Mouse (Mus musculus) testis, postnatal 14 days (tissue): Measurements from ENCODE around the gene Ube2v1.

Source experiments
- DNase-seq: peaks from one replicate; pipeline ENCODE4 v3.0.0; 2021; ENCODE audit warnings: low spot score

Ube2v1 gene

DNA sequence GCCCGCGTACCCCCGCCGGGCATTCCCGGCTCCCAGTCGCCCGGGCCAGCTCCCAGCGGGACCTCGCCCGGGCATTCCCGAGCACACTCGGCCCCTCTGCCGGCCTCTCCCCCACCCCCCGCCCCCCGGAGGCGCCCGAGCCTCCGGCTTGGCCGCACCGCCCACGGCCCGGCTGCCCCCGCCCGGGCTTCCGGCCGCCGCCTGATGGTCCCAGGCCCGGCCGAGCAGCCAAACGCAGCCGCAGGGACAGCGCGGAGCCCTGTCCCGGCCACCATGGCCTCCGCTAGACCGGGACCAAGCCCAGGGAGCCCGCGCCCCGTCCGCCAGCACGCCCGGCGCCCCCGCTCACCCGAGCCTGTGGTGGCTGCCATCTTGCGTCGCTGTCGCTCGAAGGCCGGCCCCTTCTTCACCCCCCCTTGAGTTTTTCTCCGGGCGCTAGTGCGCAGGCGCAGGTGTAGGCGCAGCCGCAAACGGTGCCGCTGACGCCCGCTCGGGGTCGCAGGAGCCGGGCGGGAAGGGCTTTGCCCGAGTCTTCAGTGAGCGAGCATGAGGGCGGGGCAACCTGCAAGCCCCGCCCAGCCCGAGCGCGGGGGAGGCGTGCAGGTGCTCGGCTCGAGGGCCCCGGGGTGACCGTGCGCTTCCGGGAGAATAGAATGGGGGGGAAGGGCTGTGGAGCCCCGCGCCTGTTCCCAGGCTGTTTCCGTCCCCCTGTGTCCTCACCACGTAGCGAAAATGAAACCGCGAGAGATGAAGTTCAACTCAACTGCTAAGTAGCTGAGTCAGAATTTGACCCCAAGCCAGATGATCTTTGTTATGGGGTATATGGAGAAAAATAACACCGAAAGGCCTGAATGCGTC, at the start of gene Ube2v1:
TSS of gene Ube2v1 (minus strand) at position 505 of the 858 bp plus-strand sequence.
- DNase-seq, result peak; percentile 96

DNA sequence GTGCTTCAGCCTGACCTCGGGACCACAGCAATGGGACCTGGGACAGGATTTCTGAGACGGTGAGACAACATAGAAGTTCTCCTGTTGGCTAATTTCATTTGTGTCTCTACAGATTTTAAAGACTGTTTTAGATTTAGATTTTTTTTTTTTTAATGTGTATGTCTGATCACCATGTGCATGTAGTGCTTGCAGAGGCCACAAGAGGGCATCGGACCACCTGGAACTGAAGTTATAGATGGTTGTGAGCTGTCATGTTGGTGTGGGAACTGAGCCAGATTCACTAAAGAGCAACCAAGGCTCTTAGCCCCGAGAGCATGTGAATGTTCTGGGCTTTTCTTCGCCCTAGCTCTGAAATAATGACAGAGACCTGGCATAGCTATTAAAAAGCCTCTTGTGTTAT, 48.8 kb upstream of the Ube2v1 start:
- DNase-seq, result no peak

DNA sequence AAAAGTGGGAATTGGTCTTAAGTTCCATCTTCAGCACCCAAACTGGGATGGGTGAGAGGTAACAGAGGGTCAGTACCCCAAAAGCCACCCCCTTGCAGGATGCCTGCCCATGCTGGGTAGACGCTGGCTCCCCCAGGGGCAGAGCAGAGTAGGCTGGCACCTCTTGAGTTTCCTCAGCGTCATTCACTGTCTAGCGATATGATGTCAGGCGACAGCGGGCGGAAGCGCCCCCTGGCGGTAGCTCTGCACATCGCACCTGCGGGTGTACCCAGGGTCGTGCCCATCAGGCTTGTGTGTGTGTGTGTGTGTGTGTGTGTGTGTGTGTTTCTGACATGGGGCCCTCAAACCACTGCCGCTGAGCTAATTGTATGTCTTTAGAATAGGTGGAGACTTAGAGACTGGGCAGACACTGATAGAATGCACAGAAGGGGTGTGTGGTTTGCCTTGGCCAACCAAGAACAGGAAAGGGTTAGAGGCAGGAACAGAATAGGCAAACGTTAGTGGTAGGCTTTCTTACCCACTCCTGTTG, 48.1 kb upstream of the Ube2v1 start:
- peak; percentile 77 for DNase-seq

DNA sequence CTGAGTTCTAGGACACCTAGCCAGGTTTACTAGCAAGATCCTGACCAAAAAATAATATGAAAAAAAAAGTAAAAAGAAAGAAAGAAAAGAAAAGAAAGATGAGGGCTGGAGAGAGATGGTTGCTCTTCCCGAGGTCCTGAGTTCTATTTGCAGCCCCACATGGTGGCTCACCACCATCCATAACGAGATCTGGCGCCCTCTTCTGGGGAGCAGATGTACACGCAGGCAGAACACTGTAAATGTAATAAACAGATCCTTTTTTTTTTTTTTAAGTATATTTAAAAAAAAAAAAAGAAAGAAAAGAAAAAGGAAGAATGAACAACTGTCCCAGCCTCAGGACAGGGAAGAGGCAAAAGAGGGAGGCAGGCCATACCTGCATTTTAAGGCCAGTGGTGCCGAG, 46.7 kb upstream of the Ube2v1 start:
- DNase-seq, result no peak

DNA sequence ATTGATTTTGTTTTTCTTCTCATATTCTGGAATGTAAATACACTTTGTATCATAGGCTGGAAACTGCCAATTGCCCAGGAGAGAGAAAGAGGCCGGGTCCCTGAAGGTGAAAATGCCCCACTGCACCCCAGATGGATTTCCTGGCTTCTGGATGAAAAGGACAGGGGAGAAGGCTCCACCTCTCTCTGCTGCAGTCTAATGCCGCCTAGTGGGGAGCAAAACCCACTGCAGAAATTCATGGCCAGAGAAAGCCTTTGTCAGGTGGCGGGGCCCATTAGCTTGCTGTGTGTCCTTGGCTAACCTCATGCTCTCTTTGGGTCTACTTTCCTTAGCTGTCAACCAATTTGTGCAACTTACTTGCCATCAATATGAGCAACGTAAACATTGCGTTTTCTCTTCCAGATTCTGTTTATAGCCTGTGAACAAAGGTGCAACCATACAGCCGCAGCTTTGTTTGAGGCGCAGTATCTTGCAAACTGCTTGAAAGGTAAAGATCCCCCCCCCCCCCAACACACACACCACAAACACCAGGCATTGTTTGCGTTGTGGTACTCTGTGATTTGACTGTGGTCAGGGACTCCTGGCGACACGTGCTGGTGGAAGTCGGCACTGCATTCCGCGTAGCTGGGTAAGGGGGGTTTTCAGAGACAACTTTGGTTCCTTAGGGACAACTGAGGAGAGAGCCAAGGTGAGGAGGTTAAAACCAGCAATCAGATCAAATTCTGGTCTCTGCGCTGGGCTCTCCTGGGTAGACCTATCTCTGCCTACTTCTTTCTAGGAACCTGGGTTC, 43.4 kb upstream of the Ube2v1 start:
- DNase-seq, result no peak

DNA sequence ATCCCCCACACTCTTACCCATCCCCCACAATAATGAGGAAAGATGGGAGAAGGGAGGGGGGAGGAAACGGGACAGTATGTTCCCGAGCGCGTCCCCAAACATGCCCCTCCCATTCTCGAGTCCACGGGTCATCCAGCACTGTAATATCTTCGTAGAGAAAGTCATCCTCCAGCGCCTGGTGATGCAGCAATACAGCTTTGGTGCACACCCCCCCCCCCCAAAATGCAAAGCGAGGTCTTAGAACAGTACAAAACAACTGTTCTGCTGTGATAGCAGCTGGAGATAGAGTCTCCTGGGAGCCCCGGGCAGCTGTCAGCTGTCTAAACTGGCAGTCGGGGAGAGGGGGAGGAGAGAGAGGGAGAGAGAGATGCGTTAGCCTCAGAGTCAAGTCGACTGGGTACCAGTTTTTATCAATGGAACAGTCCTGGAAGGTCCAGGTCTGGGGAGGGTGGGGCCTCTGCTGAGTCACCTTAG, 40.4 kb upstream of the Ube2v1 start:
- no peak for DNase-seq

DNA sequence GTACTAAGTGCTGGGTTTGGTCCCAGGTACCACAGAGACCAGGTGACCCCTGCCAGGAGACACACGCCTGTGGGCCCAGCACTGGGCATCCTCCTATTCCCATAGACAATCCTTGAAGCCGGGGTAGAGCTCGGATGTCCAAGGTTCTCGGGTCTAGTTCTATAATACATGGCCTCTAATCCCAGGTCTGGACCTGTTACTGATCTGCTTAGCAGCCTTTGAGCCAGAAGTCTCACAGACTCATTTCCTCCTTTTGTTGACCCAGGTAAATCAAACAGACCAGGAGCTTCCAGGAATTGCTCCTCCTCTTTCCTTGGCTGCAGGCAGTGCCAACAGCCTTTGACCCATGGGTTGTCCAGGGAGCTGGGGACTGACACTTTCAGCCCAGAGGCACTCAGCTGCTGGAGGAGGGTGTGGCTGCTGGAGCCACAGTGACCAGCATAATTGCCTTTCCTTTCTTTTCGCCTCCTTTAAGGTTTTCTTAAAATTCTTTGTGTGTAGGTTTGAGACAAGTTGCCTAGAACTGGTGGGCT, 39.3 kb upstream of the Ube2v1 start:
- no peak for DNase-seq

DNA sequence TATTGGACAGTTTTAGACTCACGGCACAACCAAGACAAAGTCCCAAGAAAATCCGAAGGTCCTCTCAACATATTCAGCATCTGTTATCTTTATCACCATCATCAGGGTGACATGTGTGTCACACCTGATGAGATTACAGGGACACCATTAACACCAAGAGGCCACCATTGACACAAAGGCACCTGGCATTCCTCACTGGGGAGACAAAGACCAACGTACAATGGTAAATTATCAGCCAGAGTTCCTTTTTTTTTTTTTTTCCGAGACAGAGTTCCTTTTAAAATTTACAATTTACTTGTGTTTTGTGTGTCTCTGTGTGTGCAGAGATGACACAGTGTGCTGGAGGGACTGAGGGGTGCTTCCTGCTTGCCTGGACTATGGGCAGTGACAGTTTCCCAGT, 37.5 kb upstream of the Ube2v1 start:
- DNase-seq, result no peak

DNA sequence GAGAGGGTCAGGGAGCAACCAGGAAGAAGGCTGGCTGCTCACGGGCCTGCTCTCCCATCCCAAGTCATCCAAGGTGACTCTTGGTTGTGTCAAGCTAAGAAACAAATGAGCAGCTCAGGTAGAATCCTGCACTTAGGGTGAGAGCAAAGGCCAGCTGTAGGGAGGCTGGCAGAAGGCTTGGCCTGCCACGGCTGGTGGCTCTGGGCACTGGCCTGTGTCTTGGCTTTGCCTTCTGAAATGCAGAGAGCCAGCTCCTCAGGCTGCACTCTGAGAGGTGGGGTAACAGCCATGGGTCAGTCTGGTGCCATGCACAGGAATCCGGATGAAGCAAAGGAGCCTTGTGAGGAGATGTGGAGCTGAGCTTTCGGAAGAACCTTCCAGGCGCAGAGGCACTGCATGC, 36.5 kb upstream of the Ube2v1 start:
- DNase-seq, result no peak

DNA sequence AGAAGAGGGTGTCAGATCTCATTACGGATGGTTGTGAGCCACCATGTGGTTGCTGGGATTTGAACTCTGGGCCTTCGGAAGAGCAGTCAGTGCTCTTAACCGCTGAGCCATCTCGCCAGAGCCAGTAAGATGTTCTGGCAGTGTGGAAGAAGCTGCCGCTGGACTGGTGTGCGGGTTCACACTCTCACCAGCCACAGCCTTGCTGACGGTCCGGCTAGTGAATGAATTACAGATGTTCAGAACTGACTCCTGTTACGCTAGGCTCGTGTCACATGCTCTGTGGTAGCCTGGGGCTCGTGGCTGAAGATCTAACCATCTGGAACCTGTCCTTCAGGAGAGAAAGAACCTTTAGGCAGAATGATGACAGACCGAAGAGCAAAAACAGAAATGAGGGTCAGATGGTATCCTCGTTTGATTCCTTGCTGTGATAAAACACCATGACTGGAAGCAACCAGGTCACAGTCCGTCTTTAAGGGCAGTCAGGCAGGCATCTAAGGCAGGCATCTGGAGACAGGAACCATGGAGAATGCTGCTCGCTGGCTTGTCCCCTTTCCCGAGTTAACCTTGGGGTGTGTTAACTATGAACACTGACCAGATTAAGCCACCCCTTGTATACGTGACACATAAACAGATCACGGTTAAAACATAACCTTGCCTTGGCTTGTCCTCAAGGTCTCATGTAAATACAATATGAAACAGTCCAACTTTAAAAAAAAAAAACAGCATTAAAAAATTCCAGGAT, 34.2 kb upstream of the Ube2v1 start:
- DNase-seq, result no peak

DNA sequence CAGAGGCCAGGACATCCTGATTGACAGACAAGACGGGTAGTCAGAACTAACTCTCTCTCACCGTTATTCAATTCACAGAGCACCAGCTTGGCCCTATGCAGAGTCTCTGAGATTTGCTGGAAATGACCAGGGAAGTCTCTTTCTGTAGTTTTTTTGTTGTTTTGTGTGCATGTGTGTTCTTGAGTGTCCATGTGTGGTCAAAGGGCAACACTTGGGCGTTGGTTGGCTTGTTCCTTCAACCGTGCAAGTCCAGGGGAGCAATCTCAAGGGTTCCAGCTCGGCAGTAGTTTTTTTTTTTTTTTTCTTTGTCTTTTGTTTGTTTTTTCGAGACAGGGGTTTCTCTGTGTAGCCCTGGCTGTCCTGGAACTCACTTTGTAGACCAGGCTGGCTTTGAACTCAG, 30.8 kb upstream of the Ube2v1 start:
- no peak for DNase-seq

DNA sequence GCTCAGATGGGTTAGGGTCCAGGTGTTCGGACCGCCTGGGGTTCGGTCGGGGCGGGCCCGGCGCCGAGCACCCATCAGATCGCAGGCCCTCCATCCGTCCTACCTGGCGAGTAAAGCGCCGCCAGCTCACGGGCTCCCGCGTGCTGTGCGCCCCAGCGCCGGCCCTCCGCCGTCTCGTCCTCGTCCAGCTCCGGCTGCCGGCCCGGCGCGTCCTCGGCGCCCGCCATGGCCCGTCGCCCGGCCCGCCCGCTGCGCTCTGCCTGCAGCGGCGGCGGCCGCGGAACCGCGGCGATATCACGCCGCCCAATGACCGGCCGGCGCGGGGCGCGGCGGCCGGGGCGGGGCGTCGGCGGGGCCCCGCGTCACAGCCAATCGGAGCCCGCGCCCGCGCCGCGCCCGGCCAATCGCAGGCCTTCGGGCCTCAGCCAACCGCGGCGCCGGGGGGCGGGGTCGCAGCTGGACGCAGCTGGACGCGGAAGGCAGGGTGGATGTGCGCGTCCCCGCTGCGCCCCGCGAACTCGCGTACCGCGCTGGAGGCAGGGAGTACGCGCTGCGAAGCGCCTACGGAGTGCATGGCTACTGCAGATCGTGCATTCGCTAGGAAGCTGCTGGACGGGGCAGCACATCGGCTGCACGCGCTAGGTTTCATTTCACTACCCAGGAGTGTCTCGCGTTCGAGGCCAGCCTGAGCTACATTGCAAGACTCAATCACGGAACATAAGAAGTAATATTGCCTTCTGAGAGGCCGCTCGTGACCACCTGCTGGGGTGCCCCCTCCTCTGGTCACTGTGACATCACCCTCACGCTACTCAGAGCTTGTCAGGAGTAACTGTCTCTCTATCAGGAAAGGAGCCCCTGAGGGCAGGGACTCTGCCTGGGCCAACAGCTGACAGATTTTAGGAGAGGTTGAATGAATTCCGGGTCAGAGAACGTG, 29.6 kb upstream of the Ube2v1 start, which contains the start of gene Gm20431:
TSS of gene Gm20431 (minus strand) at position 227 of the 934 bp plus-strand sequence.
- peak; percentile 90 for DNase-seq

DNA sequence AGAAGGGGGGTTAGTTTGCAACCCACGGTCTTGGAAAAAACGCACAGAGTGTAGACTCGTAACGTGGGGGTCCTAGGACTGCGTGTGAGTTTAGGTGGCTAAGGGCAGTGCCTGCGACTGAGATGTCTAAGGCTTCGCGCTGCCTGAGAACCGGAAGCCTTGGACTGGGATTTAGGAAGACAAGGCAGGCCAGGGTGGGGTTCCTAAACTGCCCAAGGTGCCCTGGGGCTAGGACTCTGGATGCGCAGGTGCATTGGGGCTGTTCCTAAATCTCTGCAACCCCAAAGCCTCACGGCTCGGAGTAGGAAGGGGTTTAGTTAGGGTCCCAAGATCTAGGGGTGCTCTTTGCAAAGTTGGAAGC, 28.7 kb upstream of the Ube2v1 start:
- DNase-seq, result no peak

DNA sequence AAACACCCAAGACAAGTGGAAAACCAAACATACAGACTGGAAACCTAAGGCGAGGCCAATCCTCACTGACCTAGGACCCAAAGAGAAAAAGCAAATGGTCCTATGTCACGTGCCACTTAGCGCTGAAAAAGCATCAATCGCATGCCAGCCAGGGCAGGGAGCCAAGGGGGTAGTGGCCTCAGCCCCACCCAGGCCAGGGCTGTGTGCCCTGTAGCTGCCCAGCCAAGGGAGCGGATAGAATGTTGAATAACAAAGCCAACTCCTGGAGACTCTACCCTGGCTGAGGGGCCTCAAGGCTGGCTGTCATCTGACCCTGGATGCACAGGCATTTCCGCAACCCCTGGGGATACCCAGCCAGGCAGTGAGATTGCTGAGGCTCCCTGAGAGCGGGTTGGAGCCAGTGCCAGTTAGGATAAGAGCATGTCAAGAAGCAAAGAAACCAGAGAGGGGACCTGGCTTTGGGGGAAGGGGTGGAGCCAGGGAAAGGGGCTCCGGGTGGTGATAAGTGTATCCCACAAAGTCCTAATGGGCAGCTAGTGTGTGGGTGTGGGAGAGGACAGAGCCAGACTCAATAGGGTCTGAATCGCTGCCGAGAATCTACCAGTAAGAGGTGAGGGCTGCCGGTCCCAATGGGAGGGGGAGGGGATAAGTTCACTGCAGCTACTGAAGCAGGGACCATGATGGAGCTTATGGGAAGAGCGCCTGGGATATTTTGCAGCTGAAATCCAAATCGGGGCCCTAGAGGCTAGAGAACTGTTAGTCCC, 28.1 kb upstream of the Ube2v1 start:
- peak; percentile 31 for DNase-seq

DNA sequence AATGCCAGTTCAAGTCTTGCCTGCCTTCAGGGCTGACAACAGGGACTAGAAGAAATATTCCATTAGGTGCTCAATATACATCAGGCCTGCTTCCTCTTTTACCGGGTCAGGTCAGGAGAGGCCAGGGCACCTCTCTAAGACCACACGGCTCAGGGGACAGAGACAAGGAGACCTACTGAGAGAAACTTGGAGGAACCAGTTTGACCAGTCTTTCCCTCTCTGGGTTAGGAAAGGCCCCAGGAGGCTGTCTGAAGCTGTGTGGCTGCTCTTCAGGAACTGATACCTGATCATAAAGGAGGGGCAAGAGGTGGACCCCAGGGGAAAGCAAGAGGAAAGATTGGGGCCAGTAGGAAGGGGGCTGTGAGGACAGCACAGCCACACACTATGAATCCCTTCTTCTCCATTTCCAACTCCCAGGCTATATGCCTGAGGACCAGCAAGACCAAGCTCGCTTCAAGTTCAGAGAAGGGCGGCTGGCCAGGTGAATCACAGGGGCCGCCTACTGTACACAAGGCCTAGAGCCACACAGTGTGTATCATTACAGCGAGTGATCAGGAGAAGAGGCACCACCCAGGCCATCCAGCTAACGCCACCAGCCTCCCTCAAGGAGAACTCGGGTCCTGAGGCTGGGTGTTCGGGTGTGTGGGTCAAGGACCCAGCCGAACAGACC, 27.4 kb upstream of the Ube2v1 start:
- DNase-seq, result no peak

DNA sequence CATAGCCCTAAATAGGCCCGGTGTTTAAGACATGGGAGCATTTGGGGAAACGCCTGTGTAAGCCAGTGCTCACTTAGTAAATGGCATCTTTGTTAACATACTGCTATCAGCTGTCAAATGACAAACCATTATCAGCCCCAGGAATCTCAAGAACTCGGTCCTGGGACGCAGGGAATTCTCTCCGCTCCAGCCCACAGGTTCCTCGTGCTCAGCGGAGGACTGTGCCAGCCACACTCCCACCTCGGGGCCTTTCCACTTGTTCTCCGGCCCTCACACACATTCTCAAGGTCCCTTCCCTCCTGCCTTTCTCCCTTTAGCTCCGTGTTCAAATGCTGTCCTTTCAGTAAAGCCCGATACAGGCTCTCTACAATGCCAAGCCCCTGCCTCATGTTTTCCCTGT, 26.8 kb upstream of the Ube2v1 start:
- peak; percentile 38 for DNase-seq

DNA sequence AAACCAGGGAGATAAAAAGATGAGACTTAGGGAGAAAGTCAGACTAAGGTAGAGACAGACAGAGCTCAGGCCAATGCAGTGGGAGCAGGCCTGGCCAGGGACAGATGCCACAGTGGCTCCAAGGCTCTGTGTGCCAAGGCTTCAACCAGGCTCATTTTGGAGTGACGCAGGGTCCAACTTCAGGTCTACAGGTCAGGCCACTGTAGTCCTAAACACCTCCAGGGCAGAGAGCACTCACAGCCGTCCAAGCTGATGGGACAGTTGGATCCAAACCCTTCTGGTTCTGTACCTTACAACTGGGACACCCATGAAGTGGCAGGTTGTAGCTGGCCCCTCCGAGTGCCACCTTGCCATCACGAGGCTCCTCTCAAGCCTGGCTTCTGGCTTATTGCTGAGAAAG, 26.1 kb upstream of the Ube2v1 start:
- no peak for DNase-seq

DNA sequence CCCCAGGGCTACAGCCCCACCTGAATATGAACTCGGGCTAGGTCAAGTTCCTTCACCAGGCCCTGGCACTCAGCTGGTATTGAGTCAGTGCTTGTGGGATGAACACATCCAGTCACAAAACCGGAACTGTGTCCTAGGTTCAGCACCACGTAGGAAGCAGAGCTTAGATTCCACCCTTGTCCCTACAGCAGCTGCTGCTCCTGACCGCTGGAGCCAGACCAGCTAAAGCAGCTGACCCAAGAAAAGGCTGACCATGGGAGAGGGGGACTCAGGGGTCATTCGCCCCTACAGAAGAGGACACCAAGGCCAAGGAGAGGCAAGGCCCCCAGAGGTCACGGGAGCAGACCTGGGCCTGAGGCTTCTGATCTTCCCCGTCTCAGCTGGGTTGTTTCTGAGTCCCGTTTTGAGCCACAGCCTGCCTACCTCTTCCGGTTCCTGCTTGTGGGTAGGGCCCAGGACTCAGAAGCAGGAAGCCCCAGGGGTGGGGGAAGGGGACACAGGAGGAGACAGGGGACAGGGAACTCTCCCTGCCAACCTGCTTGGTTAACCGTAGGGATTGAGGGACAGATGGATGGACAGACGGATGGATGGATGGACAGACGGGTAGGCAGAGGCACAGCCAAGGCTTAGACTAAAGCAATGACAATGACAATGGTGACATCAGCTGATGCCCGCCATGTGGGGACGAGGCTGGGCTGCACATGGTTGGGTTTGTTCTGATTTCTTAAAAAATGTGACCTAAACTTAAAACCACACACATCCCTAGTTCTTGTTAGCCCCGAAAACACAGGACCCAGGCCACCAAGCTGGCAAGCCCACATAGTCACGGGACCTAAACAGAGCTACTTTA, 25.0 kb upstream of the Ube2v1 start:
- DNase-seq, result no peak
